Mouse (Mus musculus) megakaryocyte-erythroid progenitor cell, adult 5-6 weeks (primary cell): ENCODE measurements around the gene Tanc1. TPM values are rescaled to one million over a fixed set of nuclear protein-coding genes. Genes with fewer than 3 reads are reported as not detected.
"Not testable (repeated sequence)": the region's sequence is repeated elsewhere in the genome, so short reads cannot be mapped to it uniquely, and the experiment has no call there.

Source experiments
- ATAC-seq: replicated peaks from 2 replicates; pipeline ENCODE4 v1.8.0; 2016; ENCODE audit warnings: mild to moderate bottlenecking, inconsistent platforms; ENCODE audit not compliant: severe bottlenecking, poor library complexity, low FRiP score, low TSS enrichment
- total RNA-seq, 2 experiments: library from RNA; stranded (forward) in 1 of 2; stranded (reverse) in 1 of 2; fragments of 200-1000, 215-1000 nt in 1 of 2; fragments of >200 nt in 1 of 2; fragmentation: Nextera tagmentation in 1 of 2; gene quantifications; 2 replicates each; pipeline ENCODE4 v1.2.3; 2014 to 2017

Tanc1 gene
- total RNA-seq, 2 experiments from 2014 or later: 3.5 to 7.9 TPM

GRCm38 (mm10) chr2:59840191-59840590 is 228.3 kb downstream of the Tanc1 start:
- no peak for ATAC-seq

GRCm38 (mm10) chr2:59841189-59841939 is 229.5 kb downstream of the Tanc1 start:
- peak; percentile 71 for ATAC-seq

- no peak for ATAC-seq
These were observed 230.1 kb downstream of the Tanc1 start for GRCm38 (mm10) chr2:59841944-59842343.

GRCm38 (mm10) chr2:59842556-59843008 is 230.7 kb downstream of the Tanc1 start:
- ATAC-seq: peak; percentile 82

- ATAC-seq: no peak
These were observed 231.3 kb downstream of the Tanc1 start for GRCm38 (mm10) chr2:59843156-59843555.

- no peak for ATAC-seq
These were observed 232.0 kb downstream of the Tanc1 start for GRCm38 (mm10) chr2:59843848-59844247.

- not testable (repeated sequence) for ATAC-seq
These were observed 240.0 kb downstream of the Tanc1 start for GRCm38 (mm10) chr2:59851885-59852284.

- ATAC-seq: no peak
These were observed 241.1 kb downstream of the Tanc1 start for GRCm38 (mm10) chr2:59852916-59853315.

- no peak for ATAC-seq
These were observed 241.7 kb downstream of the Tanc1 start for GRCm38 (mm10) chr2:59853543-59853942.

GRCm38 (mm10) chr2:59854363-59854762 is 242.5 kb downstream of the Tanc1 start:
- no peak for ATAC-seq

- ATAC-seq: no peak
These were observed 250.8 kb downstream of the Tanc1 start for GRCm38 (mm10) chr2:59862618-59863017.

- ATAC-seq: 0 out of 2 replicates have a peak, but pooled peaks have one; percentile 33
These were observed 258.7 kb downstream of the Tanc1 start for GRCm38 (mm10) chr2:59870526-59870925.

- no peak for ATAC-seq
These were observed 264.6 kb downstream of the Tanc1 start for GRCm38 (mm10) chr2:59876482-59876881.

GRCm38 (mm10) chr2:59877335-59877734 is 265.5 kb downstream of the Tanc1 start:
- no peak for ATAC-seq

GRCm38 (mm10) chr2:59878221-59878620 is 266.4 kb downstream of the Tanc1 start:
- ATAC-seq: no peak

- ATAC-seq: peak; percentile 60
These were observed 269.6 kb downstream of the Tanc1 start for GRCm38 (mm10) chr2:59881404-59881803.

GRCm38 (mm10) chr2:59881831-59882741 is 270.2 kb downstream of the Tanc1 start, which contains the start of gene Wdsub1:
Wdsub1 (minus strand) TSS chr2:59882591.
- peak; percentile 70 for ATAC-seq

- peak; percentile 87 for ATAC-seq
These were observed 271.0 kb downstream of the Tanc1 start for GRCm38 (mm10) chr2:59882742-59883281.

- no peak for ATAC-seq
These were observed 277.9 kb downstream of the Tanc1 start for GRCm38 (mm10) chr2:59889699-59890098.
